Mouse (Mus musculus) gastrocnemius, postnatal 14 days (tissue): ENCODE results near the gene Tshr. TPM values are rescaled to one million over a fixed set of nuclear protein-coding genes. Genes with fewer than 3 reads are reported as not detected.
A peak's percentile ranks its signal among the peaks of the same experiment; 100 is the strongest.
"Not testable (repeated sequence)": the region's sequence is repeated elsewhere in the genome, so short reads cannot be mapped to it uniquely, and the experiment has no call there.

Experiments
- DNase-seq: peaks from one replicate; pipeline ENCODE4 v3.0.0; 2021; ENCODE audit warnings: mixed read lengths
- intact Hi-C: fragments of 180-260 bp; cut with DNase I; formaldehyde crosslinking; loops from one replicate; pipeline ENCODE4 v1.15.1; 2025; ENCODE audit warnings: low total_unique reads
- total RNA-seq, 2 experiments: library from RNA; stranded (reverse); gene quantifications; 2 replicates each; pipeline ENCODE4 v1.2.3; 2021

The Tshr gene
- total RNA-seq, 2 experiments from 2014 or later, result 0.40 to 1.0 TPM

- intact Hi-C loops, result no loop called here
- no peak for DNase-seq
These were observed 111.3 kb downstream of the Tshr start for GRCm38 (mm10) chr12:91495497-91496225.

GRCm38 (mm10) chr12:91496226-91496558, 111.8 kb downstream of the Tshr start:
- intact Hi-C loops, result no loop called here
- DNase-seq, result no peak

GRCm38 (mm10) chr12:91500475-91500874, 116.1 kb downstream of the Tshr start:
- DNase-seq, result no peak
- intact Hi-C loops, result no loop called here

- intact Hi-C loops, result no loop called here
These were observed 127.4 kb downstream of the Tshr start for GRCm38 (mm10) chr12:91511766-91512165.

GRCm38 (mm10) chr12:91513980-91514379, 129.6 kb downstream of the Tshr start:
- intact Hi-C loops, result no loop called here
- no peak for DNase-seq

More at GRCm38 (mm10) chr12:91511766-91512165, 127.4 kb downstream of the Tshr start:
- no peak for DNase-seq

- intact Hi-C loops, result no loop called here
- DNase-seq, result no peak
These were observed 133.4 kb downstream of the Tshr start for GRCm38 (mm10) chr12:91517808-91518207.

- DNase-seq, result no peak
- intact Hi-C loops, result no loop called here
These were observed 139.3 kb downstream of the Tshr start for GRCm38 (mm10) chr12:91523626-91524025.

- DNase-seq, result no peak
- intact Hi-C loops, result no loop called here
These were observed 150.2 kb downstream of the Tshr start for GRCm38 (mm10) chr12:91534514-91534913.

- intact Hi-C loops, result no loop called here
- no peak for DNase-seq
These were observed 155.8 kb downstream of the Tshr start for GRCm38 (mm10) chr12:91540202-91540601.

- DNase-seq, result no peak
- intact Hi-C loops, result no loop called here
These were observed 165.1 kb downstream of the Tshr start for GRCm38 (mm10) chr12:91549471-91549870.

- intact Hi-C loops, result no loop called here
- peak; percentile 50 for DNase-seq
These were observed 167.6 kb downstream of the Tshr start for GRCm38 (mm10) chr12:91551773-91552526.

- DNase-seq, intact Hi-C loops: not testable (repeated sequence)
These were observed 173.1 kb downstream of the Tshr start for GRCm38 (mm10) chr12:91557358-91558005.

- DNase-seq, intact Hi-C loops: not testable (repeated sequence)
These were observed 173.8 kb downstream of the Tshr start for GRCm38 (mm10) chr12:91558152-91558551.

GRCm38 (mm10) chr12:91567145-91567544, 182.8 kb downstream of the Tshr start:
- intact Hi-C loops, result no loop called here
- no peak for DNase-seq

- intact Hi-C loops, result no loop called here
- DNase-seq, result no peak
These were observed 184.9 kb downstream of the Tshr start for GRCm38 (mm10) chr12:91569255-91569654.

GRCm38 (mm10) chr12:91571708-91572107, 187.3 kb downstream of the Tshr start:
- intact Hi-C loops, result no loop called here
- no peak for DNase-seq

- DNase-seq, result no peak
- intact Hi-C loops, result no loop called here
These were observed 195.3 kb downstream of the Tshr start for GRCm38 (mm10) chr12:91579665-91580064.

- no peak for DNase-seq
- intact Hi-C loops, result no loop called here
These were observed 197.1 kb downstream of the Tshr start for GRCm38 (mm10) chr12:91581204-91582070.

GRCm38 (mm10) chr12:91582362-91583002, 198.1 kb downstream of the Tshr start:
- no peak for DNase-seq
- intact Hi-C loops, result no loop called here
